Mouse (Mus musculus) liver, embryonic 14.5 days (tissue): ENCODE results near the gene Stk11ip.

Source experiments
- CTCF ChIP-seq: IDR thresholded peaks from 2 replicates; pipeline ENCODE4 v1.5.1; 2016; ENCODE audit warnings: antibody characterized with exemption, low read depth, control low read depth
- EP300 ChIP-seq: IDR thresholded peaks from 2 replicates; pipeline ENCODE4 v1.6.1; 2016; ENCODE audit warnings: antibody characterized with exemption, low read depth

GRCm38 (mm10) chr1:75512550-75512949 lies 8.8 kb upstream of the Stk11ip start:
- TF ChIP-seq CTCF (no peak), EP300 (no peak)
